Mouse (Mus musculus) midbrain, postnatal 0 days (tissue): ENCODE data around the gene Ak8. TPM values are rescaled to one million over a fixed set of nuclear protein-coding genes. Genes with fewer than 3 reads are reported as not detected.
A peak's percentile ranks its signal among the peaks of the same experiment; 100 is the strongest.

Experiments
- ATAC-seq: fragments of 200-750 bp; cut with Nextera tagmentation; 2 replicates; pipeline ENCODE4 v1.8.0; 2017; ENCODE audit warnings: moderate number of reproducible peaks, mild to moderate bottlenecking, moderate TSS enrichment, moderate library complexity; ENCODE audit not compliant: low FRiP score
- DNase-seq: peaks from one replicate; pipeline ENCODE4 v3.0.0-alpha.2; 2015; ENCODE audit warnings: low spot score
- H3K27ac ChIP-seq: fragments of 300-500 bp; sonication (generic); 2 replicates; pipeline ENCODE4 v1.5.1; 2014; ENCODE audit warnings: low read depth, mild to moderate bottlenecking, low read length, mixed read lengths
- H3K27me3 ChIP-seq: fragments of 300-500 bp; sonication (generic); 2 replicates; pipeline ENCODE4 v1.6.1; 2014; ENCODE audit warnings: low read length, control low read depth, mixed read lengths; ENCODE audit not compliant: insufficient read depth
- H3K36me3 ChIP-seq: fragments of 300-500 bp; sonication (generic); 2 replicates; pipeline ENCODE4 v1.6.1; 2014; ENCODE audit warnings: low read length, control low read depth, mixed read lengths; ENCODE audit not compliant: insufficient read depth
- H3K4me1 ChIP-seq: fragments of 300-500 bp; sonication (generic); 2 replicates; pipeline ENCODE4 v1.6.1; 2014; ENCODE audit warnings: mild to moderate bottlenecking, control low read depth, antibody characterized with exemption, low read length, mixed read lengths; ENCODE audit not compliant: insufficient read depth
- H3K4me2 ChIP-seq: fragments of 300-500 bp; sonication (generic); 2 replicates; pipeline ENCODE4 v1.6.1; 2014; ENCODE audit warnings: low read depth, mild to moderate bottlenecking, low read length, mixed read lengths; ENCODE audit not compliant: poor library complexity, severe bottlenecking
- H3K4me3 ChIP-seq: fragments of 300-500 bp; sonication (generic); 2 replicates; pipeline ENCODE4 v1.5.1; 2014; ENCODE audit warnings: low read depth, mild to moderate bottlenecking, low read length, moderate library complexity
- H3K9ac ChIP-seq: fragments of 300-500 bp; sonication (generic); replicated peaks from 2 replicates; pipeline ENCODE4 v1.6.1; 2014; ENCODE audit warnings: mild to moderate bottlenecking, low read length, moderate library complexity, mixed read lengths; ENCODE audit not compliant: poor library complexity, severe bottlenecking
- H3K9me3 ChIP-seq: fragments of 300-500 bp; sonication (generic); 2 replicates; pipeline ENCODE4 v1.6.1; 2016; ENCODE audit warnings: low read length, control low read depth
- CTCF ChIP-seq: IDR thresholded peaks from 2 replicates; pipeline ENCODE4 v1.5.1; 2016; ENCODE audit warnings: antibody characterized with exemption, mild to moderate bottlenecking
- WGBS: fragments of 180-500 bp; shearing (Covaris S2); extraction: QIAGEN DNeasy Blood & Tissue Kit; methylation state at CpG from one replicate; pipeline ENCODE4 v1.1.7; 2014; 5-methylcytosine and 5-hydroxymethylcytosine counted together
- microRNA-seq: library from miRNA; unstranded; fragments of <30 nt; microRNA quantifications from one replicate; pipeline ENCODE4, GENCODE M21; 2016; ENCODE audit warnings: borderline number of aligned reads
- polyA plus RNA-seq: library from polyadenylated mRNA; unstranded; fragments of >200 nt; fragmentation: Nextera tagmentation; extraction: Ambion mirVana; gene quantifications from 2 replicates; pipeline ENCODE4 v1.2.1, GENCODE M21; 2015
- total RNA-seq: library from RNA; depleted of rRNA; stranded (reverse); fragments of >200 nt; gene quantifications from 2 replicates; pipeline ENCODE4 v1.2.3, GENCODE M21; 2014; rRNA removed

Gene Ak8
- total and polyA plus RNA-seq, 2 experiments from 2014 or later, result 2.3 to 4.9 TPM

DNA sequence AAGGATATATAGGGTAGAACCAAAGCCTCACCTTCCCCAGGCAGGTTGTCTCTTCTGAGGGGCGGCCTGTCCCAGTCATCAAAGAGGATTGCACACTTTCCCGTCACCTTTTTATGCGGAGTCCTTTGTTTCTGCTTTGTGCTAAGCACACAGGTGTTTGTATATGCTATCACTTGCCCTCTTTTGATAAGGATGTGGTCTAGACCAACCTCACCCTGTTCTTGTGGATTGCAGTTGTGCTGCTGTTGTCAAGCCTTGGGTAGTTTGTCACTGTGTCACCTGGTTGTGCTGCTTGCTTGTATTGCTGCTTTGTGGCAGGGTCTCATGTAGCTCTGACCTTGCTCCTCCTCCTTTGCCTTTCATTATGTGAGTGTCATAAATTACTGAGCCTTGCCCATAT is 152.6 kb downstream of the Ak8 start:
- Histone ChIP-seq H3K36me3 (peaks cover 41% of the 10 kb centered on the region), H3K27ac (no peak overlapping the region), H3K4me3 (no peak overlapping the region), H3K9ac (no peak overlapping the region), H3K9me3 (no peaks in the 10 kb centered on the region), H3K4me2 (no peak overlapping the region), H3K27me3 (no peaks in the 10 kb centered on the region), H3K4me1 (no peaks in the 10 kb centered on the region)
- TF ChIP-seq CTCF, result no peak
- ATAC-seq (no peak), DNase-seq (no peak)
- WGBS, result 84% methylated on average over 3 of the region's 3 CpGs

DNA sequence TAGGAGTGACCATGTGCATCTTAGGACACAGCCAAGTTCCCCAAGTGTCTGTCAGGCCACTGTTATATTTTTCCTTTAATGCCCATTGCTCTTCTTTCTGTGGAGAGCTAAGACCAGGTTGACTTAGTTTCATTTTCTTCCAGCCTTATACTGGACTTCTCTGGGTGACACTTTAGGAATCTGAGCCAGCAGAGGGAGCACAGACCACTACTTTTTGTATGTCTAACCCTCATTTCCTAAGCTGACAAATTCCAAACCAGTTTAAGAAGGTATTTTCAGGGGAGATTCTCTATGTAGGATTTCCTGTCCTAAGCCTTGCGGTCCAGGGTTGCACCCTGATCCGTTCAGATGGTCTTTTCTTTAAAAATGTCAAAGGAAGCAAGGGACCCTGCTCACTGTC is 155.8 kb downstream of the Ak8 start:
- Histone ChIP-seq H3K4me3 (no peak overlapping the region), H3K9me3 (no peaks in the 10 kb centered on the region), H3K4me2 (no peak overlapping the region), H3K4me1 (no peaks in the 10 kb centered on the region), H3K27me3 (no peaks in the 10 kb centered on the region), H3K27ac (no peak overlapping the region), H3K36me3 (peaks cover 28% of the 10 kb centered on the region), H3K9ac (no peak overlapping the region)
- 86% methylated on average over 2 of the region's 2 CpGs for WGBS
- peak; percentile 67 for TF ChIP-seq CTCF
- DNase-seq (peak; percentile 33), ATAC-seq (no peak)

DNA sequence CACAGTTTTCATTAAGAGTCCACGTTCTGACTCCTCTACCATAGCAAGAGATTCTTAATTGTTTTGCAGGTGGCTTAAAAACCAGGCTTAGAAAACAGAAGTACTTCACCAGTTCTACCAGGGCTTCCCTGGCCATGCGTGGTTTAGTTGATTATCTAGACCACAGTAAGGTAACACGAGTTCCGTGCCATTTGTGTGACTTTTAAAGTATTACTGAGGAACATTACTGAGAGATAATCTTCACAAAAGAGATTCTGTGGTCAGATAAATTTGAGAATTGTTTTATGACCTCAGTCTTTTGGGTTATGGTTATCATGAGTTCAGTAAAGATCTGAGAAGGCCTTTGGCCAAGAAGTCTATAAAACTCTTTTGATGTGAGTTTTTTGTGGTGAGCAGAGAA is 159.3 kb downstream of the Ak8 start:
- H3K9ac ChIP-seq, result no peak overlapping the region
- peaks cover 45% of the 10 kb centered on the region for H3K36me3 ChIP-seq
- H3K9me3 ChIP-seq, result no peaks in the 10 kb centered on the region
- no peaks in the 10 kb centered on the region for H3K27me3 ChIP-seq
- H3K4me1 ChIP-seq, result no peaks in the 10 kb centered on the region
- no peak overlapping the region for H3K27ac ChIP-seq
- no peak overlapping the region for H3K4me2 ChIP-seq
- WGBS, result 94% methylated on average over 4 of the region's 4 CpGs
- no peak overlapping the region for H3K4me3 ChIP-seq
- DNase-seq, result no peak
- no peak for TF ChIP-seq CTCF
- no peak for ATAC-seq

DNA sequence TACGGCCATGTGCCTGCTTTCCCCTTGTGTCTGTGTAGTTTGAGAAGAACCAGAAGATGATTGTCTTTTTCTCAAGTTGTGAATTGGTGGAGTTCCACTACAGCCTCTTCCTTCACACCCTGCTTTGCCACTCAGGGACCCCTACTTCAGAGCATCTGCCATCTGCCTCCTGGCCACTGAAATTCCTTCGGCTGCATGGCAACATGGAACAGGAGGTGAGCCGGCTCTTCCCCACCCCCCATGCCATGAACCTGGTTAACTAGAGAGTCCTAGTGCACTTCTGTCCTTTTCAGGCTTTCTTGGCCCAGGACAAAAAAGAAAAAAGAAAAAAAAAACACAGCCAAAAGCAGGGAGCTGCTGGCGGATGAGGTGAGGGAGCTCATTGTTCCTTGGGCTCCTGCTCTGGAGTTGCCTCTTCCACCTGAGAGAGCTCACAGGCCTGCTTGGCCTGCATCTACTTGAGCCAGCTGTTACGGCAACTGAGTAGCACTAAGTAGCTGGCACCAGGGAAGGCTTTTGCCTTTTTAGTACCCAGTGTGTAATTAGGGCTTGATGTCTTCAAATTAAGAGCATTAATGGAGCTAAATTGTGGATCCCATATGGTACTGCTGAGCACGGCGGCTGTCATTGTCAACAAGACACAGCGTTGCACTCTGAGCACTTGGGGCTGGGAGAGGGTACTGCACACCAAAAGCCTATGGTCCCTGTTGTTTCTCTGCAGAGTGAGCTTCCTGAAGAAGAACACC is 160.9 kb downstream of the Ak8 start:
- 93% methylated on average over 8 of the region's 8 CpGs for WGBS
- peak; percentile 86 for DNase-seq
- Histone ChIP-seq H3K27me3 (no peaks in the 10 kb centered on the region), H3K9me3 (no peaks in the 10 kb centered on the region), H3K4me2 (no peak overlapping the region), H3K4me1 (no peaks in the 10 kb centered on the region), H3K9ac (no peak overlapping the region), H3K36me3 (peaks cover 51% of the 10 kb centered on the region), H3K27ac (no peak overlapping the region), H3K4me3 (no peak overlapping the region)
- ATAC-seq, result no peak
- TF ChIP-seq CTCF, result no peak

Small RNAs within 50 kb of the gene (microRNA-seq; reads per million reads assigned to microRNA genes)
- 2.0 reads per million for gene Mir3088

Other genes starting within 250 kb of the Ak8 start
- 3.4 and 6.2 TPM in 2 replicates for gene 1700007K13Rik, start 233.8 kb upstream of the Ak8 start, total RNA-seq
- 5.4 and 5.8 TPM in 2 replicates for gene 1700007K13Rik, start 233.8 kb upstream of the Ak8 start, polyA plus RNA-seq
- 27.7 and 28.2 TPM in 2 replicates for gene Mrps2, start 232.1 kb upstream of the Ak8 start, total RNA-seq
- gene Mrps2, start 232.1 kb upstream of the Ak8 start, polyA plus RNA-seq, result 38.3 and 42.3 TPM in 2 replicates
- gene Gbgt1, start 203.3 kb upstream of the Ak8 start, total RNA-seq, result 3.3 and 5.4 TPM in 2 replicates
- 0.75 and 0.81 TPM in 2 replicates for gene Gbgt1, start 203.3 kb upstream of the Ak8 start, polyA plus RNA-seq
- gene Gm10134, start 194.1 kb upstream of the Ak8 start, total RNA-seq, result not detected in 2 replicates
- gene Gm10134, start 194.1 kb upstream of the Ak8 start, polyA plus RNA-seq, result 3.6 and 4.0 TPM in 2 replicates
- 212 and 292 TPM in 2 replicates for gene Ralgds, start 187.0 kb upstream of the Ak8 start, total RNA-seq
- gene Ralgds, start 187.0 kb upstream of the Ak8 start, polyA plus RNA-seq, result 82.1 and 84.6 TPM in 2 replicates
- not detected in 2 replicates for gene Cel, start 136.8 kb upstream of the Ak8 start, total RNA-seq
- gene Cel, start 136.8 kb upstream of the Ak8 start, polyA plus RNA-seq, result not detected in 2 replicates
- gene Gtf3c5, start 116.4 kb upstream of the Ak8 start, total RNA-seq, result 23.3 and 26.7 TPM in 2 replicates
- gene Gtf3c5, start 116.4 kb upstream of the Ak8 start, polyA plus RNA-seq, result 29.3 and 33.5 TPM in 2 replicates
- not detected in 2 replicates for gene Gfi1b, start 78.2 kb upstream of the Ak8 start, total RNA-seq
- not detected in 2 replicates for gene Gfi1b, start 78.2 kb upstream of the Ak8 start, polyA plus RNA-seq
- 41.3 and 42.9 TPM in 2 replicates for gene Tsc1, start 58.9 kb upstream of the Ak8 start, total RNA-seq
- 19.5 and 22.9 TPM in 2 replicates for gene Tsc1, start 58.9 kb upstream of the Ak8 start, polyA plus RNA-seq
- gene Spaca9, start 437 bp upstream of the Ak8 start, total RNA-seq, result not detected in 2 replicates
- 2.5 and 2.7 TPM in 2 replicates for gene Spaca9, start 437 bp upstream of the Ak8 start, polyA plus RNA-seq
- gene Gtf3c4, start 140.2 kb downstream of the Ak8 start, total RNA-seq, result 66.3 and 84.2 TPM in 2 replicates
- gene Gtf3c4, start 140.2 kb downstream of the Ak8 start, polyA plus RNA-seq, result 13.7 and 15.0 TPM in 2 replicates
- 18.2 and 18.5 TPM in 2 replicates for gene Ddx31, start 140.2 kb downstream of the Ak8 start, total RNA-seq
- gene Ddx31, start 140.2 kb downstream of the Ak8 start, polyA plus RNA-seq, result 8.3 and 10.3 TPM in 2 replicates
- 36.8 and 49.0 TPM in 2 replicates for gene Barhl1, start 216.5 kb downstream of the Ak8 start, total RNA-seq
- 36.8 and 36.9 TPM in 2 replicates for gene Barhl1, start 216.5 kb downstream of the Ak8 start, polyA plus RNA-seq